Mouse (Mus musculus) liver, adult 2 months (tissue): ENCODE data around the gene March8.

ENCODE experiments used
- CTCF ChIP-seq: fragments of 200-500 bp; IDR thresholded peaks from 2 replicates; pipeline ENCODE4 v1.5.1; 2011; ENCODE audit warnings: low read depth, low read length, control low read depth
- POLR2A ChIP-seq: fragments of 200-500 bp; IDR thresholded peaks from 2 replicates; pipeline ENCODE4 v1.6.1; 2011; ENCODE audit warnings: low read length, control low read depth; ENCODE audit not compliant: insufficient read depth; ENCODE audit errors: extremely low read depth

- TF ChIP-seq CTCF: no peak
- TF ChIP-seq POLR2A: no peak
Measured at GRCm38 (mm10) chr6:116380157-116380556, 42.3 kb downstream of the March8 start.
